Mouse (Mus musculus) intestine, postnatal 0 days (tissue): ENCODE results near the gene Cma1. TPM values are rescaled to one million over a fixed set of nuclear protein-coding genes. Genes with fewer than 3 reads are reported as not detected.
"Not testable (repeated sequence)": the region's sequence is repeated elsewhere in the genome, so short reads cannot be mapped to it uniquely, and the experiment has no call there.

Experiments used
- ATAC-seq: fragments of 200-750 bp; cut with Nextera tagmentation; 2 replicates; pipeline ENCODE4 v1.8.0; 2017; ENCODE audit warnings: mild to moderate bottlenecking, moderate TSS enrichment, moderate library complexity
- H3K27ac ChIP-seq: fragments of 300-500 bp; sonication (generic); 2 replicates; pipeline ENCODE4 v1.5.1; 2014; ENCODE audit warnings: mild to moderate bottlenecking, low read depth, low read length, moderate library complexity
- H3K27me3 ChIP-seq: fragments of 300-500 bp; sonication (generic); replicated peaks from 2 replicates; pipeline ENCODE4 v1.6.1; 2014; ENCODE audit warnings: low read length, mixed read lengths; ENCODE audit not compliant: control insufficient read depth, insufficient read depth
- H3K36me3 ChIP-seq: fragments of 300-500 bp; sonication (generic); 2 replicates; pipeline ENCODE4 v1.6.1; 2014; ENCODE audit warnings: mild to moderate bottlenecking, moderate library complexity; ENCODE audit not compliant: control insufficient read depth, insufficient read depth
- H3K4me1 ChIP-seq: fragments of 300-500 bp; sonication (generic); replicated peaks from 2 replicates; pipeline ENCODE4 v1.6.1; 2014; ENCODE audit warnings: antibody characterized with exemption, low read length, mixed read lengths; ENCODE audit not compliant: control insufficient read depth, insufficient read depth
- H3K4me2 ChIP-seq: fragments of 300-500 bp; sonication (generic); replicated peaks from 2 replicates; pipeline ENCODE4 v1.6.1; 2014; ENCODE audit warnings: low read depth, mild to moderate bottlenecking, moderate library complexity
- H3K4me3 ChIP-seq: fragments of 300-500 bp; sonication (generic); 2 replicates; pipeline ENCODE4 v1.5.1; 2014; ENCODE audit warnings: low read depth, low read length
- H3K9ac ChIP-seq: fragments of 300-500 bp; sonication (generic); 2 replicates; pipeline ENCODE4 v1.6.1; 2014; ENCODE audit warnings: mild to moderate bottlenecking, low read depth, low read length
- H3K9me3 ChIP-seq: fragments of 300-500 bp; sonication (generic); 2 replicates; pipeline ENCODE4 v1.6.1; 2016; ENCODE audit warnings: mixed run types; ENCODE audit not compliant: control insufficient read depth
- CTCF ChIP-seq: sonication (generic); IDR thresholded peaks from 2 replicates; pipeline ENCODE4 v1.5.1; 2016; ENCODE audit warnings: low read depth, mild to moderate bottlenecking, control low read depth, antibody characterized with exemption, moderate library complexity
- WGBS: fragments of 180-500 bp; shearing (Covaris S2); extraction: QIAGEN DNeasy Blood & Tissue Kit; methylation state at CpG from one replicate; pipeline ENCODE4 v1.1.7; 2014; 5-methylcytosine and 5-hydroxymethylcytosine counted together
- polyA plus RNA-seq: library from polyadenylated mRNA; unstranded; fragments of >200 nt; fragmentation: Nextera tagmentation; extraction: Ambion mirVana; gene quantifications from 2 replicates; pipeline ENCODE4 v1.2.1, GENCODE M21; 2015

Cma1 gene
- 5.8 and 6.4 TPM in 2 replicates for polyA plus RNA-seq

- ATAC-seq: no peak
- Histone ChIP-seq H3K4me2 (no peak within 1 kb of the TSS), H3K9ac (no peak within 1 kb of the TSS), H3K27me3 (0 out of 2 replicates have a peak, but pooled peaks cover 7% of the 10 kb centered on the region), H3K9me3 (no peaks in the 10 kb centered on the region), H3K36me3 (no peaks in the 10 kb centered on the region), H3K4me1 (no peaks in the 10 kb centered on the region), H3K27ac (no peak within 1 kb of the TSS), H3K4me3 (no peak within 1 kb of the TSS)
- no peak for TF ChIP-seq CTCF
- WGBS: 62% methylated on average over 4 of the region's 4 CpGs
These were observed at the start of gene Cma1 for GRCm38 (mm10) chr14:55944575-55944974. Cma1 (minus strand) TSS chr14:55944675.

GRCm38 (mm10) chr14:55987464-55987863 lies 43.0 kb upstream of the Cma1 start:
- not testable (repeated sequence) for H3K27me3 ChIP-seq, H3K4me3 ChIP-seq, H3K4me1 ChIP-seq, H3K4me2 ChIP-seq, H3K36me3 ChIP-seq, H3K9ac ChIP-seq, H3K27ac ChIP-seq, H3K9me3 ChIP-seq, ATAC-seq
- 23% methylated on average over 1 of the region's 3 CpGs for WGBS

- not testable (repeated sequence) for ATAC-seq, H3K36me3 ChIP-seq, H3K27ac ChIP-seq, H3K9me3 ChIP-seq, H3K9ac ChIP-seq, H3K4me1 ChIP-seq, H3K4me2 ChIP-seq, H3K27me3 ChIP-seq, H3K4me3 ChIP-seq
- peak; percentile 40 for TF ChIP-seq CTCF
- 87% methylated on average over 2 of the region's 2 CpGs for WGBS
These were observed 19.4 kb upstream of the Cma1 start for GRCm38 (mm10) chr14:55963900-55964299.

- no peak for TF ChIP-seq CTCF
- H3K4me1 ChIP-seq: no peaks in the 10 kb centered on the region
- H3K4me2 ChIP-seq: no peak overlapping the region
- no peak overlapping the region for H3K9ac ChIP-seq
- no peak overlapping the region for H3K4me3 ChIP-seq
- no peaks in the 10 kb centered on the region for H3K36me3 ChIP-seq
- H3K9me3 ChIP-seq: no peaks in the 10 kb centered on the region
- no peaks in the 10 kb centered on the region for H3K27me3 ChIP-seq
- ATAC-seq: no peak
- H3K27ac ChIP-seq: no peak overlapping the region
- 33% methylated on average over 1 of the region's 1 CpGs for WGBS
These were observed 18.8 kb upstream of the Cma1 start for GRCm38 (mm10) chr14:55963263-55963662.

- no peak for ATAC-seq
- H3K9ac ChIP-seq: no peak within 1 kb of the TSS
- H3K36me3 ChIP-seq: no peaks in the 10 kb centered on the region
- 0 out of 2 replicates have a peak, but pooled peaks cover 7% of the 10 kb centered on the region for H3K27me3 ChIP-seq
- H3K4me3 ChIP-seq: no peak within 1 kb of the TSS
- no peaks in the 10 kb centered on the region for H3K9me3 ChIP-seq
- no peaks in the 10 kb centered on the region for H3K4me1 ChIP-seq
- WGBS: 71% methylated on average over 6 of the region's 6 CpGs
- H3K4me2 ChIP-seq: no peak within 1 kb of the TSS
- TF ChIP-seq CTCF: no peak
- H3K27ac ChIP-seq: no peak within 1 kb of the TSS
These were observed 6.0 kb upstream of the Cma1 start, which contains the start of gene Cma2 for GRCm38 (mm10) chr14:55950346-55951030. Cma2 (plus strand) TSS chr14:55950980.

- H3K27me3 ChIP-seq: 0 out of 2 replicates have a peak, but pooled peaks cover 7% of the 10 kb centered on the region
- no peak overlapping the region for H3K27ac ChIP-seq
- H3K9ac ChIP-seq: no peak overlapping the region
- H3K9me3 ChIP-seq: no peaks in the 10 kb centered on the region
- H3K4me2 ChIP-seq: no peak overlapping the region
- no peak for TF ChIP-seq CTCF
- H3K4me3 ChIP-seq: no peak overlapping the region
- no peaks in the 10 kb centered on the region for H3K4me1 ChIP-seq
- ATAC-seq: no peak
- H3K36me3 ChIP-seq: no peaks in the 10 kb centered on the region
- WGBS: 71% methylated on average over 2 of the region's 2 CpGs
These were observed 1.9 kb upstream of the Cma1 start for GRCm38 (mm10) chr14:55946269-55946969.
